ENCODE assay signal across 18 mouse cellular contexts in genomic region chr17:90271165-90271564, GRCm38 (mm10).
"Had no signal": no experiment of that assay in that cellular context is flagged by ENCODE, and none has a peak within 500 bp of the region (broad histone marks: within the 10 kb centered on the region; RNA-seq: fewer than 3 reads in every experiment).

No protein-coding gene starts in this region.

- H3K27me3 ChIP-seq: liver, embryonic 15.5 days; lung, embryonic 15.5 days; megakaryocyte, embryonic 14.5 days; midbrain, embryonic 12.5 days; neural tube, embryonic 12.5 days; stomach, embryonic 15.5 days had no signal

- H3K4me2 ChIP-seq: liver, embryonic 15.5 days; lung, embryonic 15.5 days; midbrain, embryonic 12.5 days; neural tube, embryonic 12.5 days; stomach, embryonic 15.5 days had no signal

- H3K4me1 ChIP-seq: liver, embryonic 15.5 days; lung, embryonic 15.5 days; megakaryocyte, embryonic 14.5 days; midbrain, embryonic 12.5 days; neural tube, embryonic 12.5 days; stomach, embryonic 15.5 days had no signal

- H3K9ac ChIP-seq: liver, embryonic 15.5 days; liver, postnatal 0 days; lung, embryonic 15.5 days; midbrain, embryonic 12.5 days; neural tube, embryonic 12.5 days; stomach, embryonic 15.5 days had no signal

- ATAC-seq: liver, postnatal 0 days; lung, postnatal 0 days; midbrain, embryonic 16.5 days had no signal

- H3K36me3 ChIP-seq: liver, embryonic 15.5 days; lung, embryonic 15.5 days; midbrain, embryonic 12.5 days; neural tube, embryonic 12.5 days; stomach, embryonic 15.5 days had no signal

- H3K4me3 ChIP-seq: liver, embryonic 15.5 days; lung, embryonic 15.5 days; megakaryocyte, embryonic 14.5 days; midbrain, embryonic 12.5 days; neural tube, embryonic 12.5 days; stomach, embryonic 15.5 days had no signal

- DNase-seq: liver, postnatal 0 days; lung, adult 2 months; lung, postnatal 14 days; lung, postnatal 36 days; midbrain, embryonic 14.5 days; right cerebral cortex, postnatal 14 days; thymus, adult 18-20 months; thymus, postnatal 14 days; thymus, postnatal 36 days had no signal

- H3K27ac ChIP-seq: liver, embryonic 15.5 days; lung, embryonic 15.5 days; macrophage; midbrain, embryonic 12.5 days; neural tube, embryonic 12.5 days; stomach, embryonic 15.5 days had no signal

- H3K9me3 ChIP-seq: liver, embryonic 15.5 days; lung, embryonic 15.5 days; midbrain, embryonic 12.5 days; neural tube, embryonic 12.5 days; stomach, embryonic 15.5 days had no signal
